Mouse (Mus musculus) liver, embryonic 14.5 days (tissue): Measurements from ENCODE around the gene Ccl12.

Experiments used
- CTCF ChIP-seq: IDR thresholded peaks from 2 replicates; pipeline ENCODE4 v1.5.1; 2016; ENCODE audit warnings: antibody characterized with exemption, low read depth, control low read depth
- EP300 ChIP-seq: IDR thresholded peaks from 2 replicates; pipeline ENCODE4 v1.6.1; 2016; ENCODE audit warnings: antibody characterized with exemption, low read depth

DNA sequence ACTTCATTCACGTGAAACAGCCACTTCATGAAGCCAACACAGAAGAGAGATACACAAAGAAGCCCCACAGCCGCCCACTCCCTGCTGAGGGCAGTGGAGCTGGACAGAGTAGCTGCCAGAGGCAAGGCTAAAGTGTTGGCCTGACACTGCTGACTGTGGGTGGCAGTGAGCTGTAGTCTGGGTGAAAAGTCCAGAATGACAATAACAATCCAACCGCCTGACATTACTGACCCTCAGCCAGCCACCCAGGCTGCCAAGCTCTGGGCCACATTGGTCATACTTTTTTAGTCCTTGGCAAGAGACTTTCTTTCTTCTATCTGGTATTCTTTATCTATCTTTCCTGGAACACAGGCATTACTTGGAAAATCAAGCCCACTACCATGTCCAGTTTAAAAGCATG, 30.6 kb upstream of the Ccl12 start:
- no peak for TF ChIP-seq CTCF
- no peak for TF ChIP-seq EP300
